7 mouse cellular contexts compared by ENCODE assay signal in the genomic region with DNA sequence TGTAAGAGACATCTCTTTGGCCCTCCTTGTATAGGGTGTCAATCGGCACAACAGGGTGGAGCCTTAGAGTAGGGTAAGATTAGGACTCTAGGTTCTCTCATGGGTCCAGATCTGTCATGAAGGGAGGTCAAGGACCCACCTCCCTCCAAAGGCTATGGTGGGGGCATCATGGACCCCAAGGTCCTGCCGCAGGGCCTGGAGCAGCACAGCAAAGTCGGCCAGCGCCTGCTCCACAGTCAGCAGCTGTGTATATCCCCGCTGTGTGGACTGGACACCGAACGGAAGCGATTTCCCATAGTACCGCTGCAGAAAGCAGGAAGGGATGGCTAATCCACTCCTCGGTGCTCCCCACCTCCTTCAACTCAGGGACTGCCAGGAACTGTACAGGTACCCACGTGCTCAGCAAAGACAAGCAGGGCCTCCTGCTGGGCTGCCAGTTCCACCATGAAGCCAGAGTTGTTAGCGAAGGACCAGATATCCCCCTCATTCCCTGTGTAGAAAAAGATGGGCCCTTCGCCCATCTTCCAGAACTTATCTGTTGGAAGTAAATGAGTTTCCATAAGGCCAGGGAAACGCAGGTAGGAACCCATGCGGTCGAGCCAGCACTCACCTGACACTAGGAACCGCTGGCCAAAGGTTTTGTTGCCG. TPM values are rescaled to one million over a fixed set of nuclear protein-coding genes. Genes with fewer than 3 reads are reported as not detected.
DNase-seq lines count a peak whose midpoint lies in the region; ATAC-seq and TF ChIP-seq lines count a peak whose summit lies in the region.

No protein-coding gene starts in this region.

- WGBS in lung, embryonic 16.5 days, result 34% methylated on average over 18 of the region's 18 CpGs
- WGBS in forebrain, embryonic 12.5 days, result 38% methylated on average over 18 of the region's 18 CpGs
- 35% methylated on average over 18 of the region's 18 CpGs for WGBS in limb, embryonic 12.5 days
- WGBS in small intestine, adult 2 months, result 33% methylated on average over 18 of the region's 18 CpGs

- DNase-seq in lung, postnatal 10 days, result no peak
- DNase-seq in frontal cortex, postnatal 25 days (ENCODE audit: low spot score in 2 of 2), result no peak
- no peak for DNase-seq in cerebellum, adult 9-10 months

- no peaks in the 10 kb centered on the region for H3K9me3 ChIP-seq in lung, embryonic 16.5 days (ENCODE audit: control insufficient read depth, low read length)
- H3K9me3 ChIP-seq in forebrain, embryonic 12.5 days, result no peaks in the 10 kb centered on the region
- H3K9me3 ChIP-seq in limb, embryonic 12.5 days, result no peaks in the 10 kb centered on the region

- no peaks in the 10 kb centered on the region for H3K27me3 ChIP-seq in lung, embryonic 16.5 days (ENCODE audit: control insufficient read depth, insufficient read depth, low read depth, low read length)
- H3K27me3 ChIP-seq in forebrain, embryonic 12.5 days, result no peaks in the 10 kb centered on the region
- no peaks in the 10 kb centered on the region for H3K27me3 ChIP-seq in limb, embryonic 12.5 days
- no peaks in the 10 kb centered on the region for H3K27me3 ChIP-seq in small intestine, adult 2 months (ENCODE audit: control insufficient read depth, insufficient read depth, low read length)

- peak; percentile 5; the same call in 1 of the 2 replicates for ATAC-seq in lung, embryonic 16.5 days (ENCODE audit: low read depth)
- ATAC-seq in forebrain, embryonic 12.5 days (ENCODE audit: low FRiP score), result peak; percentile 4; the same call in 1 of the 2 replicates
- ATAC-seq in limb, embryonic 12.5 days (ENCODE audit: insufficient number of reproducible peaks, insufficient read depth, low FRiP score, low TSS enrichment, low read depth), result no peak

- no peak for TF ChIP-seq CTCF in small intestine, adult 2 months (IDR thresholded peaks at IDR 0.05; ENCODE audit: extremely low read depth, insufficient read length, insufficient replicate concordance, low read depth, low read length)

- H3K9ac ChIP-seq in lung, embryonic 16.5 days (ENCODE audit: low read length), result peak overlapping the region; percentile 70
- H3K9ac ChIP-seq in forebrain, embryonic 12.5 days, result peak overlapping the region; percentile 62
- peak overlapping the region; percentile 61 for H3K9ac ChIP-seq in limb, embryonic 12.5 days (replicated peaks)

- TF ChIP-seq POLR2A in small intestine, adult 2 months (IDR thresholded peaks at IDR 0.05; ENCODE audit: low read depth, low read length), result no peak

- H3K36me3 ChIP-seq in lung, embryonic 16.5 days (ENCODE audit: control insufficient read depth, insufficient read depth, low read length), result peaks cover 7% of the 10 kb centered on the region
- H3K36me3 ChIP-seq in forebrain, embryonic 12.5 days (replicated peaks), result peaks cover 32% of the 10 kb centered on the region
- peaks cover 33% of the 10 kb centered on the region for H3K36me3 ChIP-seq in limb, embryonic 12.5 days
- H3K36me3 ChIP-seq in small intestine, adult 2 months (ENCODE audit: control insufficient read depth, insufficient read depth, low read length), result peaks cover 25% of the 10 kb centered on the region

- H3K4me3 ChIP-seq in lung, embryonic 16.5 days (ENCODE audit: low read length), result peak overlapping the region; percentile 60
- H3K4me3 ChIP-seq in forebrain, embryonic 12.5 days (replicated peaks), result peak overlapping the region; percentile 51
- peak overlapping the region; percentile 56 for H3K4me3 ChIP-seq in limb, embryonic 12.5 days (replicated peaks)
- peak overlapping the region; percentile 64 for H3K4me3 ChIP-seq in small intestine, adult 2 months (ENCODE audit: low read depth, low read length)

- H3K4me2 ChIP-seq in lung, embryonic 16.5 days (ENCODE audit: low read depth, low read length), result peak overlapping the region; percentile 83
- H3K4me2 ChIP-seq in forebrain, embryonic 12.5 days, result peak overlapping the region; percentile 85
- H3K4me2 ChIP-seq in limb, embryonic 12.5 days, result peak overlapping the region; percentile 87

- H3K4me1 ChIP-seq in lung, embryonic 16.5 days (replicated peaks; ENCODE audit: control insufficient read depth, insufficient read depth, low read length), result peaks cover 13% of the 10 kb centered on the region
- peaks cover 21% of the 10 kb centered on the region for H3K4me1 ChIP-seq in forebrain, embryonic 12.5 days
- H3K4me1 ChIP-seq in limb, embryonic 12.5 days (replicated peaks), result peaks cover 18% of the 10 kb centered on the region
- H3K4me1 ChIP-seq in small intestine, adult 2 months (ENCODE audit: control insufficient read depth, insufficient read depth, insufficient read length, low read length), result peaks cover 12% of the 10 kb centered on the region

- no peak overlapping the region for H3K27ac ChIP-seq in lung, embryonic 16.5 days (ENCODE audit: low read length)
- no peak overlapping the region for H3K27ac ChIP-seq in forebrain, embryonic 12.5 days
- no peak overlapping the region for H3K27ac ChIP-seq in limb, embryonic 12.5 days
- no peak overlapping the region for H3K27ac ChIP-seq in small intestine, adult 2 months (ENCODE audit: insufficient read depth, low read depth, low read length)

RNA-seq across cellular contexts. Expression of gene Dpp7, which starts 0.6 kb away (rescaled TPM):
- polyA plus RNA-seq in lung, embryonic 16.5 days (2015; fragmentation: Nextera tagmentation; extraction: Ambion mirVana), result 15.9 and 18.9 TPM in 2 replicates
- polyA plus RNA-seq in forebrain, embryonic 12.5 days (2016; fragmentation: Nextera tagmentation; extraction: Ambion mirVana), result 18.0 and 19.9 TPM in 2 replicates
- polyA plus RNA-seq in limb, embryonic 12.5 days (2016; fragmentation: Nextera tagmentation; extraction: Ambion mirVana), result 19.7 and 21.8 TPM in 2 replicates
- 12.5 and 24.4 TPM in 2 replicates for polyA plus RNA-seq in small intestine, adult 2 months (2012; rRNA removed)

RNA-seq across cellular contexts. Expression of gene Uap1l1, which starts 9.9 kb away (rescaled TPM):
- 18.8 and 20.2 TPM in 2 replicates for polyA plus RNA-seq in lung, embryonic 16.5 days (2015; fragmentation: Nextera tagmentation; extraction: Ambion mirVana)
- 4.0 and 4.3 TPM in 2 replicates for polyA plus RNA-seq in forebrain, embryonic 12.5 days (2016; fragmentation: Nextera tagmentation; extraction: Ambion mirVana)
- 7.2 and 7.8 TPM in 2 replicates for polyA plus RNA-seq in limb, embryonic 12.5 days (2016; fragmentation: Nextera tagmentation; extraction: Ambion mirVana)
- 130 and 360 TPM in 2 replicates for polyA plus RNA-seq in small intestine, adult 2 months (2012; rRNA removed)

RNA-seq across cellular contexts. Expression of gene Sapcd2, which starts 16.6 kb away (rescaled TPM):
- polyA plus RNA-seq in lung, embryonic 16.5 days (2015; fragmentation: Nextera tagmentation; extraction: Ambion mirVana), result 39.0 and 39.3 TPM in 2 replicates
- 60.8 and 67.8 TPM in 2 replicates for polyA plus RNA-seq in forebrain, embryonic 12.5 days (2016; fragmentation: Nextera tagmentation; extraction: Ambion mirVana)
- polyA plus RNA-seq in limb, embryonic 12.5 days (2016; fragmentation: Nextera tagmentation; extraction: Ambion mirVana), result 63.4 and 69.0 TPM in 2 replicates
- polyA plus RNA-seq in small intestine, adult 2 months (2012; rRNA removed), result 15.4 and 28.8 TPM in 2 replicates

RNA-seq across cellular contexts. Expression of gene Man1b1, which starts 23.4 kb away (rescaled TPM):
- 47.8 and 57.4 TPM in 2 replicates for polyA plus RNA-seq in lung, embryonic 16.5 days (2015; fragmentation: Nextera tagmentation; extraction: Ambion mirVana)
- polyA plus RNA-seq in forebrain, embryonic 12.5 days (2016; fragmentation: Nextera tagmentation; extraction: Ambion mirVana), result 74.8 and 80.8 TPM in 2 replicates
- polyA plus RNA-seq in limb, embryonic 12.5 days (2016; fragmentation: Nextera tagmentation; extraction: Ambion mirVana), result 57.2 and 58.9 TPM in 2 replicates
- polyA plus RNA-seq in small intestine, adult 2 months (2012; rRNA removed), result 11.1 and 20.5 TPM in 2 replicates

RNA-seq across cellular contexts. Expression of gene Grin1, which starts 36.6 kb away (rescaled TPM):
- 0.44 and 0.84 TPM in 2 replicates for polyA plus RNA-seq in lung, embryonic 16.5 days (2015; fragmentation: Nextera tagmentation; extraction: Ambion mirVana)
- 2.2 and 5.6 TPM in 2 replicates for polyA plus RNA-seq in forebrain, embryonic 12.5 days (2016; fragmentation: Nextera tagmentation; extraction: Ambion mirVana)
- 0.19 and 0.93 TPM in 2 replicates for polyA plus RNA-seq in limb, embryonic 12.5 days (2016; fragmentation: Nextera tagmentation; extraction: Ambion mirVana)
- 0.34 and 0.63 TPM in 2 replicates for polyA plus RNA-seq in small intestine, adult 2 months (2012; rRNA removed)
